Mouse (Mus musculus) lung, adult 18-20 months (tissue): ENCODE data around the gene Sik1.

Experiments
- DNase-seq, 2 experiments: peaks; one replicate each; pipeline ENCODE4 v3.0.0; 2022; ENCODE audit warnings: mixed read lengths in 2 of 2

The Sik1 gene

GRCm38 (mm10) chr17:31875326-31875930 is 19.8 kb upstream of the Sik1 start:
- DNase-seq = peak in 1 of 2 experiments; percentile 3

- peak in 1 of 2 experiments; percentile 3 for DNase-seq
Measured at GRCm38 (mm10) chr17:31874691-31875090, 19.1 kb upstream of the Sik1 start.

GRCm38 (mm10) chr17:31873973-31874372 is 18.4 kb upstream of the Sik1 start:
- peak; percentile 72 to 80 for DNase-seq

- DNase-seq = peak in 1 of 2 experiments; percentile 5
Measured at GRCm38 (mm10) chr17:31873185-31873870, 17.7 kb upstream of the Sik1 start.

GRCm38 (mm10) chr17:31872826-31873165 is 17.2 kb upstream of the Sik1 start:
- DNase-seq = peak in 1 of 2 experiments; percentile 2

GRCm38 (mm10) chr17:31871968-31872825 is 16.6 kb upstream of the Sik1 start:
- DNase-seq = peak in 1 of 2 experiments; percentile 35

- DNase-seq = peak in 1 of 2 experiments; percentile 31
Measured at GRCm38 (mm10) chr17:31870931-31871421, 15.4 kb upstream of the Sik1 start.

- peak in 1 of 2 experiments; percentile 2 for DNase-seq
Measured at GRCm38 (mm10) chr17:31870446-31870845, 14.8 kb upstream of the Sik1 start.

GRCm38 (mm10) chr17:31868076-31868475 is 12.5 kb upstream of the Sik1 start:
- DNase-seq = no peak

GRCm38 (mm10) chr17:31867061-31867460 is 11.5 kb upstream of the Sik1 start:
- peak in 1 of 2 experiments; percentile 2 for DNase-seq

- DNase-seq = peak in 1 of 2 experiments; percentile 3
Measured at GRCm38 (mm10) chr17:31865636-31866035, 10.0 kb upstream of the Sik1 start.

GRCm38 (mm10) chr17:31864666-31865450 is 9.3 kb upstream of the Sik1 start:
- peak in 1 of 2 experiments; percentile 3 for DNase-seq

- DNase-seq = peak; percentile 0 to 2
Measured at GRCm38 (mm10) chr17:31863151-31863815, 7.7 kb upstream of the Sik1 start.

GRCm38 (mm10) chr17:31862136-31862535 is 6.5 kb upstream of the Sik1 start:
- peak; percentile 84 to 87 for DNase-seq

GRCm38 (mm10) chr17:31861661-31862060 is 6.1 kb upstream of the Sik1 start:
- DNase-seq = peak in 1 of 2 experiments; percentile 2

- peak in 1 of 2 experiments; percentile 2 for DNase-seq
Measured at GRCm38 (mm10) chr17:31860856-31861255, 5.3 kb upstream of the Sik1 start.

GRCm38 (mm10) chr17:31859367-31859766 is 3.8 kb upstream of the Sik1 start:
- no peak for DNase-seq

- DNase-seq = no peak
Measured at GRCm38 (mm10) chr17:31858786-31859185, 3.2 kb upstream of the Sik1 start.

GRCm38 (mm10) chr17:31857903-31858426 is 2.4 kb upstream of the Sik1 start:
- DNase-seq = no peak

GRCm38 (mm10) chr17:31857251-31857650 is 1.6 kb upstream of the Sik1 start:
- no peak for DNase-seq

GRCm38 (mm10) chr17:31856519-31857160 is 1.0 kb upstream of the Sik1 start:
- peak; percentile 89 to 95 for DNase-seq
